Mouse (Mus musculus): ENCODE data around the gene Slc41a1.

DNA sequence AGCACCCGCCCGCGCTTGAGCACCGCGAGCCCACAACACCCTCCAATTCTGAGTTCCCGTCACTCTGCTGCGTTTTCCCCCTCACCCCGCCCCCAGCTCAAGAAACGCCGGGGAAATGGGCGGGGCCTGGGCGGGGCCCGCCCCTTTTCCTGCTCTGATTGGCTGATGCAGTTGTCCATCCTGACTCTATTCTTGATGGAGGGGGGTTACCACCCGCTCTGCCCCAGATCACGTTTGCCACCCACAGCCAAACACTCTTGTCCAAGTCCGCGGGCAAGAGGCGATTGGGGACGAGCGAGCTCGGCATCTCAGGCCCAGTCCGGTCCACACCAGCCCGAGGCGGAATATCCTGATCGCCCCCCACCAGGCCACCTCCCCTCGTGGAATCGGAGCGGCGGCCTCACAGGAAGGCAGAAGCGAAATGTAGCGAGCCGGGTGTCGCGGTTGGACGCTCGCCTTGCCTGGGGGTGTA lies 530 bp downstream of the Slc41a1 start:
- no peak for TF ChIP-seq CTCF (IDR thresholded peaks at IDR 0.05)
- 0 out of 2 replicates have a peak, but pooled peaks have one; percentile 6 for TF ChIP-seq EP300 (IDR thresholded peaks at IDR 0.05)

Data from lung, postnatal 0 days (tissue).